Mouse (Mus musculus): ENCODE data around the gene Ctnnb1. TPM values are rescaled to one million over a fixed set of nuclear protein-coding genes. Genes with fewer than 3 reads are reported as not detected.

Gene Ctnnb1
- polyA plus RNA-seq, 1 experiment from 2014 or later, result 326 TPM

DNA sequence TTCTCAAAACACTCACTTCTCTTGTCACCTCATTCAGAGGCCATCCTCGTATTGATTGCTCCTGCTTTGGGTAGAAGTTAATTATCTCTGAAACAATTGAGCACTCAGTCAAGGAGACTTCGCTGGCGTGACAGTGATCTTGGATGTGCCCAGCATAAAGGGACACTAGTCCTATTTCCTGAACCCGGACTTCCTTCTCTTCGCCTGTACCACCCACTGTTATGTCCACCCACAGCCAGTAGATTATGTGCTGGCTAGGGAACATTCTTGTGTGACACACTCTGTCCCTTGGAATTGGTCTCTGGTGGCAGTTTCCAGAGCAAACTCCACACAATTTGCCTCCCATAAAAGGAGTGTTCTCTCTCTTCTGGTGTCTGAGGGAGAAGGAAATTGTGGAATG, 32.5 kb upstream of the Ctnnb1 start:
- ATAC-seq (replicated peaks; ENCODE audit: low FRiP score), result no peak
- no peak for DNase-seq (ENCODE audit: low spot score)
- no peak overlapping the region for H3K4me3 ChIP-seq (ENCODE audit: low read depth, low read length)
- 53% methylated on average over 5 of the region's 5 CpGs for WGBS
- no peak overlapping the region for H3K27ac ChIP-seq (ENCODE audit: low read depth, low read length)
- H3K36me3 ChIP-seq (ENCODE audit: control insufficient read depth, insufficient read depth, low read length), result no peaks in the 10 kb centered on the region
- no peaks in the 10 kb centered on the region for H3K9me3 ChIP-seq (ENCODE audit: control insufficient read depth, low read length)
- no peaks in the 10 kb centered on the region; the same call in none of the 2 replicates for H3K4me1 ChIP-seq (replicated peaks; ENCODE audit: control insufficient read depth, insufficient read depth, low read length)
- no peak overlapping the region for H3K9ac ChIP-seq (ENCODE audit: low read depth, low read length)
- no peaks in the 10 kb centered on the region for H3K27me3 ChIP-seq (replicated peaks; ENCODE audit: control insufficient read depth, insufficient read depth, low read length)
- H3K4me2 ChIP-seq, result no peak overlapping the region

DNA sequence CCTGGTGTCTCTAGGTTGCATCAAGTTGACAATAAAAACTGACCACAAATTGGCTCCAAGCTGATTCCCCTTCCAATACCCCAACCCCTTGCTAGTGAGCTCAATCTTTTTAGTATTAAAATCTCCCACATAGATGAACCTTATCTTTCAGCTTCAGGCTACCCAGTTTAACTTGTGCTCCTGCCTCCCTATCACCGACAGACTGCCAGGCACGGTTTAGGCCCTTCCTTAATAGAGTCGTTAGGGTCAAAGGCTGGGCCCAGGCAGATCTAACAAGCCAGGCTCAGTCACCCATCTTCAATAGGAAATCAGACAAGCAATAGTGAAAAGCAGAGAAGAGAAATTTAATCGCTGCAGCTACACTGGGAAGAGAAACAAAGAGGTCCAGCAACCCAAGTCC, 31.7 kb upstream of the Ctnnb1 start:
- Histone ChIP-seq H3K36me3 (ENCODE audit: control insufficient read depth, insufficient read depth, low read length) (no peaks in the 10 kb centered on the region), H3K4me3 (ENCODE audit: low read depth, low read length) (no peak overlapping the region), H3K9me3 (ENCODE audit: control insufficient read depth, low read length) (no peaks in the 10 kb centered on the region), H3K4me2 (no peak overlapping the region), H3K27ac (ENCODE audit: low read depth, low read length) (no peak overlapping the region), H3K9ac (ENCODE audit: low read depth, low read length) (no peak overlapping the region), H3K27me3 (replicated peaks; ENCODE audit: control insufficient read depth, insufficient read depth, low read length) (no peaks in the 10 kb centered on the region), H3K4me1 (replicated peaks; ENCODE audit: control insufficient read depth, insufficient read depth, low read length) (no peaks in the 10 kb centered on the region; the same call in none of the 2 replicates)
- ATAC-seq (replicated peaks; ENCODE audit: low FRiP score), result no peak
- 57% methylated on average over 4 of the region's 4 CpGs for WGBS
- no peak for DNase-seq (ENCODE audit: low spot score)

DNA sequence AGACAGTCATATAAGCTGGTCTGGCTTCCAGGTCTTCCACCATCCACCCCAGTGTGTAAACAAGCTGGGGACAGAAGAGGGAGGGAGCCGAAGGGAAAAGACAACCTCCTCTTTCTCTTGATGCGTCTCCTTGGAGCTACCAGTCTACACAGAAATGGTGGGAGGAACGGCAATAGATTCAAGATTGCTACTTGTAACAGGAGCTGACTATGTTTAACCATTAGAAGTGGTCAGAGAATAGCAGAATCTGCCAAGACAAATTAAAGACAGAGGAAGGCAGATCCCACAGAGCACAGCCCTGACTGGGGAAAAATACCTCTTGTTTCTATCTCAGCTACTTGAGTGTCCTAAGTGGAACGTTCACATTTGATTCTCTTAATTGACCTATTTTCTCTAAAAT, 29.2 kb upstream of the Ctnnb1 start:
- no peak overlapping the region for H3K4me2 ChIP-seq
- no peaks in the 10 kb centered on the region for H3K9me3 ChIP-seq (ENCODE audit: control insufficient read depth, low read length)
- no peaks in the 10 kb centered on the region; the same call in none of the 2 replicates for H3K4me1 ChIP-seq (replicated peaks; ENCODE audit: control insufficient read depth, insufficient read depth, low read length)
- 59% methylated on average over 4 of the region's 4 CpGs for WGBS
- no peaks in the 10 kb centered on the region for H3K36me3 ChIP-seq (ENCODE audit: control insufficient read depth, insufficient read depth, low read length)
- H3K27me3 ChIP-seq (replicated peaks; ENCODE audit: control insufficient read depth, insufficient read depth, low read length), result no peaks in the 10 kb centered on the region
- DNase-seq (ENCODE audit: low spot score) (no peak), ATAC-seq (replicated peaks; ENCODE audit: low FRiP score) (no peak)
- no peak overlapping the region for H3K4me3 ChIP-seq (ENCODE audit: low read depth, low read length)
- H3K27ac ChIP-seq (ENCODE audit: low read depth, low read length), result no peak overlapping the region
- no peak overlapping the region for H3K9ac ChIP-seq (ENCODE audit: low read depth, low read length)

DNA sequence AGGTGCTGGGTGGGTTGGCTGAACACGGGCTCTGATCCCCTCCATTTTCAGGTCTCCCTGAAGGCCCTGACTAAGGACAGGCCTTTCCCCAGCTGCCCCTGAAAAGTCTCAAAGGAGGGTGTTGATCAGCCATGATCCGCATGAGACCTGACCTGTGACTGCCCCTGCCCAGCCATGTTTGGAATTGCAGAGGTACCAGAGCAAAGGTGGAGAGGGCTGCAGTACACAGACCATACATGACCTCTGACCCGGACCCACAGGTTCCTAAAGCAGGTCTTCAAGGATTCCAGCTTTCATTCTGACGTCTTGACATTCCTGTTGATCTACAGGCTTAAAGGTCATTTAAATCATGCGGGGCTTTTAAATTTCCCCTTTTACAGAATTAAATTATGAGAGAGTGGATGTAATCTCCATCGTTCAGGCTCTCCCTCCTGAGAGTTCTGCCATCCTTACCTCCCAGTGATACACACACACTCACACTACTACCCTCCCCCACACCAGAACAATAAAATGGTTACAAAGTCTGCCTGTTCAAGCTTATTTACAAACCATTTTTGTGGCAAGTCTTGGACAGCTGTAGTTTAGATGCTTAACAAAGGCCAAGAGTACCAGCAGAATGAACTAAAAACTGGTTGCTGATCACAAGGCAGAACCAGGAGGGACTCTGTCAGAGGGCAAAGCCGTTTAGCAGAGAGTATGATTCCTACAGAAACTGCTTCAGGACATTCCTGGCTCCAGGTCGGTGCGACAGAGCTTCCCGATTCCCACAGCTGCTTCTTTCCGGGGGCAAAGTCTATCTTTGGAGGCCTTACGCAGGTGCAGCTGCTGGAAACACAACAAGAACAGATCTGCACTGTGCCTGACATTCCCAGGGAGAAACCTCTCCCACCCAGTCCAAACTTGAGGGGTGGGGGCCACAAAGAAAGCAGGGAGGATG, 28.4 kb upstream of the Ctnnb1 start:
- no peaks in the 10 kb centered on the region for H3K27me3 ChIP-seq (replicated peaks; ENCODE audit: control insufficient read depth, insufficient read depth, low read length)
- no peak overlapping the region for H3K4me3 ChIP-seq (ENCODE audit: low read depth, low read length)
- ATAC-seq (replicated peaks; ENCODE audit: low FRiP score), result no peak
- no peaks in the 10 kb centered on the region; the same call in 1 of the 2 replicates for H3K4me1 ChIP-seq (replicated peaks; ENCODE audit: control insufficient read depth, insufficient read depth, low read length)
- H3K9me3 ChIP-seq (ENCODE audit: control insufficient read depth, low read length), result no peaks in the 10 kb centered on the region
- WGBS, result 66% methylated on average over 12 of the region's 12 CpGs
- peak overlapping the region; percentile 28 for H3K27ac ChIP-seq (ENCODE audit: low read depth, low read length)
- H3K36me3 ChIP-seq (ENCODE audit: control insufficient read depth, insufficient read depth, low read length), result no peaks in the 10 kb centered on the region
- H3K4me2 ChIP-seq, result no peak overlapping the region
- DNase-seq (ENCODE audit: low spot score), result no peak
- H3K9ac ChIP-seq (ENCODE audit: low read depth, low read length), result no peak overlapping the region

DNA sequence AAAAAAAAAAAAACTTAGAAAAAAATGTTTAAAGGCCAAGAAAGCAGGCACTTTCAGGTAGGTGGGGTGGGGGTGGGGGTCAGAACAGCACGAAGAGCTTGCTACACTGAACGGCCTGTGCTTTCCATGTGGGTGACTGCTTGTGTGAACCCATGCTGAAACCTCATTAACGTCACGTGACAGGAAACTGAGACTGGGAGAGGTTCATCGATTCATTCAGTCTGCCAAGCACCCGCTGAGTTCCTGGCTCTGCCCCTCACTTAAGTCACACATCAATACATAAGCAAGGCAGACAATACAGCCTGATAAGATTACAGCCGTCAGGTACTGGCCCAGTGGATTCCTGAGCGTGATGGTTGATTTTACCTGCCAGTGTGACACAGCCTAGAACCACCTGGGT, 26.5 kb upstream of the Ctnnb1 start:
- H3K4me2 ChIP-seq, result no peak overlapping the region
- no peak for DNase-seq (ENCODE audit: low spot score)
- no peak for ATAC-seq (replicated peaks; ENCODE audit: low FRiP score)
- H3K9ac ChIP-seq (ENCODE audit: low read depth, low read length), result no peak overlapping the region
- no peak overlapping the region for H3K27ac ChIP-seq (ENCODE audit: low read depth, low read length)
- no peak overlapping the region for H3K4me3 ChIP-seq (ENCODE audit: low read depth, low read length)
- no peaks in the 10 kb centered on the region for H3K36me3 ChIP-seq (ENCODE audit: control insufficient read depth, insufficient read depth, low read length)
- WGBS, result 66% methylated on average over 8 of the region's 8 CpGs
- H3K4me1 ChIP-seq (replicated peaks; ENCODE audit: control insufficient read depth, insufficient read depth, low read length), result no peaks in the 10 kb centered on the region; the same call in 1 of the 2 replicates
- no peaks in the 10 kb centered on the region for H3K9me3 ChIP-seq (ENCODE audit: control insufficient read depth, low read length)
- H3K27me3 ChIP-seq (replicated peaks; ENCODE audit: control insufficient read depth, insufficient read depth, low read length), result no peaks in the 10 kb centered on the region

DNA sequence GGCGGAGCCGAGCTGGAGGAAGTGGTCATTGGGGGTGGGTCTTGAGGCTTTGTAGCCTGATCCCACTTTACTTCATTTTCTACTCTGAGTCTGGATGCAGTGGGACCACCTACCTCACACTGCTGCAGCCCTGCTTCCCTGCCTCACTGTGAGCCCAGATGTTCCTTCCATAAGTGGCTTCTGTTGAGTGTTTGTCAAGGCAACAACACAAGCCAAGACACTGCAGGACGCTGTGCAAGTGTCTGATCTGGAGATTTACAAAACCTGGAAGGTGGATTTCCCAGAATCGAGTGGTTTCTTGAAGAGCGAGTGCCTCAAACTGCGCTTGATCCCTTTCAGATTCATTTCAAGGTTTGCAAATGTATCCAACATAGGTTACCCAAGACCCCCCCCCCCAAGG, 20.6 kb upstream of the Ctnnb1 start:
- H3K4me3 ChIP-seq (ENCODE audit: low read depth, low read length), result no peak overlapping the region
- no peaks in the 10 kb centered on the region for H3K27me3 ChIP-seq (replicated peaks; ENCODE audit: control insufficient read depth, insufficient read depth, low read length)
- H3K9ac ChIP-seq (ENCODE audit: low read depth, low read length), result no peak overlapping the region
- no peak overlapping the region for H3K4me2 ChIP-seq
- ATAC-seq (replicated peaks; ENCODE audit: low FRiP score), result no peak
- H3K36me3 ChIP-seq (ENCODE audit: control insufficient read depth, insufficient read depth, low read length), result no peaks in the 10 kb centered on the region
- H3K9me3 ChIP-seq (ENCODE audit: control insufficient read depth, low read length), result no peaks in the 10 kb centered on the region
- no peak for DNase-seq (ENCODE audit: low spot score)
- H3K4me1 ChIP-seq (replicated peaks; ENCODE audit: control insufficient read depth, insufficient read depth, low read length), result no peaks in the 10 kb centered on the region
- no peak overlapping the region for H3K27ac ChIP-seq (ENCODE audit: low read depth, low read length)
- 81% methylated on average over 6 of the region's 6 CpGs for WGBS

DNA sequence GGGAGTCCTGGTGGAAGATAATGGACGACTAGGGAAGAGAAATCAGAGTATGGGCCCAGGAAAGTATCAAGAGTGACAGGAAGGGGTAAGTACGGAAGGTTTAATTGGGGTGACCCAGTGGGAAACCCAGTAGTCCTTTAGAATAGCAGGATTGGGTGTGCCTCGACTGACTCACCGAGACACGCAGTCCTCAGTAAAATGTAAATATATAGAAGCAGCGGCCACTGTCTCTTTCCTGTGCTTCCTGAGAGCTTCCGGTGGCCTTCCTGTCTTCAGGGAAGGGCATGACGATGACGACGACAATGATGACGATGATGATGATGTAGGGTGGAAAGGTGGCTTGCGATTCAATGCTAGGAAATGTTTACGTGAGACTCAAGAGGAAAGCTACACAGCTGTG, 15.9 kb upstream of the Ctnnb1 start:
- DNase-seq (ENCODE audit: low spot score) (no peak), ATAC-seq (replicated peaks; ENCODE audit: low FRiP score) (no peak)
- Histone ChIP-seq H3K36me3 (ENCODE audit: control insufficient read depth, insufficient read depth, low read length) (no peaks in the 10 kb centered on the region), H3K4me1 (replicated peaks; ENCODE audit: control insufficient read depth, insufficient read depth, low read length) (no peaks in the 10 kb centered on the region), H3K4me3 (ENCODE audit: low read depth, low read length) (no peak overlapping the region), H3K4me2 (no peak overlapping the region), H3K9me3 (ENCODE audit: control insufficient read depth, low read length) (no peaks in the 10 kb centered on the region), H3K9ac (ENCODE audit: low read depth, low read length) (no peak overlapping the region), H3K27me3 (replicated peaks; ENCODE audit: control insufficient read depth, insufficient read depth, low read length) (no peaks in the 10 kb centered on the region), H3K27ac (ENCODE audit: low read depth, low read length) (no peak overlapping the region)
- 61% methylated on average over 13 of the region's 13 CpGs for WGBS

DNA sequence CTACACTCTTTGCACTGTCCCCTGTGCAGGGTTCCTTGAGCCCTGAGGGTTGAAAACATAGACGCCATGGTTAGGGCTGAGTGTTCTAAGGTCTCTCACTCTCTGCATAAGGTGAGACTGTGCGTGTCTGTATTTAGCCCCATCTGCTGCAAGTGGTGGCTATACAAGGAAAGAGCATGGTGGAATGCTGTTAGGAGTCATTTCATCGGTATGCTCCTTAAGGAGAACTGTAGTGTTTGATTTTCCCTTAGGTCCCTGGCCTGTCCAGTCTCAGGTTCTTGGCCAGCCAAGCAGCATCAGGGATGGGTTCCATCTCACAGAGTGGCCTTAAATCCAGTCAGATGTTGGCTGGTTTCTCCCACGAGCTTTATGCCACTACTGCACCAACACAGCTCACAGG, 14.6 kb upstream of the Ctnnb1 start:
- no peak overlapping the region for H3K27ac ChIP-seq (ENCODE audit: low read depth, low read length)
- H3K27me3 ChIP-seq (replicated peaks; ENCODE audit: control insufficient read depth, insufficient read depth, low read length), result no peaks in the 10 kb centered on the region
- no peak overlapping the region for H3K9ac ChIP-seq (ENCODE audit: low read depth, low read length)
- peaks cover 8% of the 10 kb centered on the region; the same call in 1 of the 2 replicates for H3K4me1 ChIP-seq (replicated peaks; ENCODE audit: control insufficient read depth, insufficient read depth, low read length)
- no peak overlapping the region for H3K4me2 ChIP-seq
- DNase-seq (ENCODE audit: low spot score) (no peak), ATAC-seq (replicated peaks; ENCODE audit: low FRiP score) (no peak)
- H3K4me3 ChIP-seq (ENCODE audit: low read depth, low read length), result no peak overlapping the region
- no peaks in the 10 kb centered on the region for H3K36me3 ChIP-seq (ENCODE audit: control insufficient read depth, insufficient read depth, low read length)
- 81% methylated on average over 4 of the region's 4 CpGs for WGBS
- no peaks in the 10 kb centered on the region for H3K9me3 ChIP-seq (ENCODE audit: control insufficient read depth, low read length)
